Mouse (Mus musculus): ENCODE results near the gene Itga1.

- TF ChIP-seq POLR2A (IDR thresholded peaks at IDR 0.05; ENCODE audit: low read depth, low read length) (no peak), CTCF (IDR thresholded peaks at IDR 0.05; ENCODE audit: extremely low read depth, insufficient read length, insufficient replicate concordance, low read depth, low read length) (no peak)
Measured at GRCm38 (mm10) chr13:115090977-115091445, 10.8 kb downstream of the Itga1 start.
